Mouse (Mus musculus) thymus, adult 18-20 months (tissue): Measurements from ENCODE around the gene Tnrc6c.

ENCODE experiments used
- DNase-seq, 2 experiments: peaks; one replicate each; pipeline ENCODE4 v3.0.0; 2022; ENCODE audit warnings: mixed read lengths in 2 of 2

Tnrc6c gene

GRCm38 (mm10) chr11:117677594-117677993 is 23.5 kb downstream of the Tnrc6c start:
- DNase-seq, result no peak

GRCm38 (mm10) chr11:117678155-117678554 is 24.1 kb downstream of the Tnrc6c start:
- no peak for DNase-seq

GRCm38 (mm10) chr11:117678740-117679139 is 24.7 kb downstream of the Tnrc6c start:
- DNase-seq, result no peak

- DNase-seq, result no peak
Observed at GRCm38 (mm10) chr11:117684640-117685039, 30.6 kb downstream of the Tnrc6c start.

GRCm38 (mm10) chr11:117685461-117685860 is 31.4 kb downstream of the Tnrc6c start:
- no peak for DNase-seq

GRCm38 (mm10) chr11:117686021-117686420 is 31.9 kb downstream of the Tnrc6c start:
- peak; percentile 19 to 27 for DNase-seq

GRCm38 (mm10) chr11:117688603-117689002 is 34.5 kb downstream of the Tnrc6c start:
- DNase-seq, result no peak

- DNase-seq, result no peak
Observed at GRCm38 (mm10) chr11:117691311-117691710, 37.2 kb downstream of the Tnrc6c start.

GRCm38 (mm10) chr11:117694050-117694449 is 40.0 kb downstream of the Tnrc6c start:
- no peak for DNase-seq

- DNase-seq, result no peak
Observed at GRCm38 (mm10) chr11:117696585-117696984, 42.5 kb downstream of the Tnrc6c start.

GRCm38 (mm10) chr11:117700871-117701270 is 46.8 kb downstream of the Tnrc6c start:
- DNase-seq, result no peak

- DNase-seq, result no peak
Observed at GRCm38 (mm10) chr11:117706267-117706666, 52.2 kb downstream of the Tnrc6c start.

- DNase-seq, result no peak
Observed at GRCm38 (mm10) chr11:117707238-117707637, 53.1 kb downstream of the Tnrc6c start.

- DNase-seq, result no peak
Observed at GRCm38 (mm10) chr11:117709308-117709707, 55.2 kb downstream of the Tnrc6c start.

- no peak for DNase-seq
Observed at GRCm38 (mm10) chr11:117710815-117711294, 56.8 kb downstream of the Tnrc6c start.

- DNase-seq, result no peak
Observed at GRCm38 (mm10) chr11:117712065-117712464, 58.0 kb downstream of the Tnrc6c start.

GRCm38 (mm10) chr11:117713375-117713774 is 59.3 kb downstream of the Tnrc6c start:
- no peak for DNase-seq

GRCm38 (mm10) chr11:117718838-117719237 is 64.7 kb downstream of the Tnrc6c start:
- no peak for DNase-seq

GRCm38 (mm10) chr11:117724604-117725301 is 70.7 kb downstream of the Tnrc6c start:
- no peak for DNase-seq

- no peak for DNase-seq
Observed at GRCm38 (mm10) chr11:117727031-117727430, 72.9 kb downstream of the Tnrc6c start.

- no peak for DNase-seq
Observed at GRCm38 (mm10) chr11:117728245-117728644, 74.2 kb downstream of the Tnrc6c start.

- DNase-seq, result no peak
Observed at GRCm38 (mm10) chr11:117728841-117729240, 74.8 kb downstream of the Tnrc6c start.

GRCm38 (mm10) chr11:117729341-117729740 is 75.3 kb downstream of the Tnrc6c start:
- no peak for DNase-seq

- DNase-seq, result no peak
Observed at GRCm38 (mm10) chr11:117729798-117730489, 75.9 kb downstream of the Tnrc6c start.
